Mouse (Mus musculus) neural tube, embryonic 14.5 days (tissue): ENCODE measurements at regions not wholly inside any gene's neighbourhood (a gene's known extent, or its start where the extent isn't known, plus 50 kb on each side); places are given as distances from the start of the nearest gene placed in this dataset.

Experiments
- ATAC-seq: fragments of 200-750 bp; cut with Nextera tagmentation; 2 replicates; pipeline ENCODE4 v1.8.0; 2017; ENCODE audit warnings: low read depth, mild to moderate bottlenecking, moderate TSS enrichment, moderate library complexity
- H3K27ac ChIP-seq: fragments of 300-500 bp; sonication (generic); 2 replicates; pipeline ENCODE4 v1.5.1; 2014; ENCODE audit warnings: low read depth, mild to moderate bottlenecking, control low read depth, low read length, moderate library complexity, mixed read lengths
- H3K27me3 ChIP-seq: fragments of 300-500 bp; sonication (generic); 2 replicates; pipeline ENCODE4 v1.6.1; 2014; ENCODE audit warnings: low read length; ENCODE audit not compliant: control insufficient read depth, insufficient read depth
- H3K36me3 ChIP-seq: fragments of 300-500 bp; sonication (generic); 2 replicates; pipeline ENCODE4 v1.6.1; 2014; ENCODE audit warnings: low read length, mixed read lengths; ENCODE audit not compliant: control insufficient read depth, insufficient read depth
- H3K4me1 ChIP-seq: fragments of 300-500 bp; sonication (generic); 2 replicates; pipeline ENCODE4 v1.6.1; 2014; ENCODE audit warnings: low read length; ENCODE audit not compliant: control insufficient read depth, insufficient read depth
- H3K4me2 ChIP-seq: fragments of 300-500 bp; sonication (generic); 2 replicates; pipeline ENCODE4 v1.6.1; 2014; ENCODE audit warnings: mild to moderate bottlenecking, low read depth, low read length, control low read depth
- H3K4me3 ChIP-seq: fragments of 300-500 bp; sonication (generic); 2 replicates; pipeline ENCODE4 v1.5.1; 2014; ENCODE audit warnings: low read depth, low read length, control low read depth, mixed read lengths
- H3K9ac ChIP-seq: fragments of 300-500 bp; sonication (generic); replicated peaks from 2 replicates; pipeline ENCODE4 v1.6.1; 2014; ENCODE audit warnings: low read depth, mild to moderate bottlenecking, control low read depth, low read length, mixed read lengths
- H3K9me3 ChIP-seq: fragments of 300-500 bp; sonication (generic); 2 replicates; pipeline ENCODE4 v1.6.1; 2016; ENCODE audit warnings: low read length; ENCODE audit not compliant: control insufficient read depth
- WGBS: fragments of 180-500 bp; shearing (Covaris S2); extraction: QIAGEN DNeasy Blood & Tissue Kit; methylation state at CpG from one replicate; pipeline ENCODE4 v1.1.7; 2014; 5-methylcytosine and 5-hydroxymethylcytosine counted together

- Histone ChIP-seq H3K4me1 (no peaks in the 10 kb centered on the region), H3K9ac (no peak overlapping the region), H3K9me3 (no peaks in the 10 kb centered on the region), H3K4me3 (no peak overlapping the region), H3K4me2 (no peak overlapping the region), H3K36me3 (no peaks in the 10 kb centered on the region), H3K27me3 (no peaks in the 10 kb centered on the region), H3K27ac (no peak overlapping the region)
- 88% methylated on average over 3 of the region's 3 CpGs for WGBS
- ATAC-seq, result no peak
Observed at GRCm38 (mm10) chr16:93046221-93046620, 220.3 kb upstream of the Runx1 start.

DNA sequence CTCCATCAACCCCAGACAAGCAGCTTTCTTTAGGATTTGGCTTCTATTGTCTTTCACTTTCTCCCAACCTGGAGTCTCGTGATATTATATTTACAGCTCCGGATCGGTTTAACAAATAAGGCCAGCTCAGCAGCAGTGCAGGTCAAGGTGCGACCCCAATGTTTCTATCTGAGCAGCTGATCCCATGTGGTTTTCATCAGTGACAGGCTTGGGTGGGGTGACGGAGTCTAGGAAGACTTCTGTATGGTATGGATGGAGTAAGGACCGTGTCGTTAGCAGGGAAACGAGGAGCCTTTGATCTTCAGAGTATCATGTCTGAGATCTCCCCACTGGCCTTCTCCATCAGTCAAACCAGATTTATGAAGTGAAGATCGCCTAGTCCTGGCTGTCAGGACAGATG, 217.4 kb upstream of the Runx1 start:
- Histone ChIP-seq H3K27ac (no peak overlapping the region), H3K4me2 (no peak overlapping the region), H3K27me3 (no peaks in the 10 kb centered on the region), H3K36me3 (no peaks in the 10 kb centered on the region), H3K9ac (no peak overlapping the region), H3K9me3 (no peaks in the 10 kb centered on the region), H3K4me1 (no peaks in the 10 kb centered on the region), H3K4me3 (no peak overlapping the region)
- 69% methylated on average over 9 of the region's 9 CpGs for WGBS
- no peak for ATAC-seq

DNA sequence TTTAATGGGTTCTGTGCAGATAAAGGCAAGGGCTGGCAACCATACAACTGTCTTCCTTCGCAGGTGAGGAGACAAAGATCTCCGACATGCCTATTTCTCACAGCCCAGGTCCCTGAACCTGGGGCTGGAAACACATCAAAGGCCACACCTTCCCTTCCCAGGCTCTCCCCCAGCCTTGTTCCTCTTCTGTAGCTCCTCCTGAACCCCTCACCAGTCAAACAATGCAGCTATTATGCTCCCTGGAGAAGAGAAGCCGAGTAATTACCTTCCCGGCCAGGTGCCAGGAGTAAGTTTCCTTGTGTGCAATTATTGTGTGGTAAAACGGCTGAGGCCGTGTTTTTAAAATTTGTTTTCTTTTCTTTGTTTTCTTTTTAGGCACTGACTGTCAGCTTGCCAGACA, 217.0 kb upstream of the Runx1 start:
- Histone ChIP-seq H3K4me1 (no peaks in the 10 kb centered on the region), H3K9me3 (no peaks in the 10 kb centered on the region), H3K27me3 (no peaks in the 10 kb centered on the region), H3K36me3 (no peaks in the 10 kb centered on the region), H3K4me2 (no peak overlapping the region), H3K9ac (no peak overlapping the region), H3K4me3 (no peak overlapping the region), H3K27ac (no peak overlapping the region)
- WGBS, result 39% methylated on average over 6 of the region's 6 CpGs
- ATAC-seq, result no peak

DNA sequence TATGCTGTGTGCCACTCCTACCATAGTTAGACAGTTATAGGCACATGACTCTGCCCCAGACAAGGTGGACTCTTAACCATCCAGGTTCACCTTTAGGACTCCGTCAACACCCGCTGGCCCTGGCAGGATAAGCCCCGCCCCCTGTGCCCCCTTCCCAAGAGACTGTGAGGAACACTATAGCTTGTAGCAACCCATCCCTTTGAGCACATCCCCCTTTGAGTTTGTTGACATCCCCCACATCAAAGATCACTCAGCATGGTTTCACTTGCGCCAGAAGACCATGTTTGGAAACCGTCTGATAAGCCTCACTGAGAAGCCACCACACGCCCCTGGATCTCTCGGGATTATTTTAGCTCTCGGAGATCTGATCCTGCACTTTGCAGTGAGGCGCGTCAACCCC, 216.5 kb upstream of the Runx1 start:
- ATAC-seq, result no peak
- WGBS, result 79% methylated on average over 10 of the region's 10 CpGs
- H3K27me3 ChIP-seq, result no peaks in the 10 kb centered on the region
- no peak overlapping the region for H3K27ac ChIP-seq
- no peaks in the 10 kb centered on the region for H3K36me3 ChIP-seq
- no peak overlapping the region for H3K4me3 ChIP-seq
- H3K9ac ChIP-seq, result no peak overlapping the region
- H3K4me2 ChIP-seq, result no peak overlapping the region
- no peaks in the 10 kb centered on the region for H3K4me1 ChIP-seq
- H3K9me3 ChIP-seq, result no peaks in the 10 kb centered on the region

DNA sequence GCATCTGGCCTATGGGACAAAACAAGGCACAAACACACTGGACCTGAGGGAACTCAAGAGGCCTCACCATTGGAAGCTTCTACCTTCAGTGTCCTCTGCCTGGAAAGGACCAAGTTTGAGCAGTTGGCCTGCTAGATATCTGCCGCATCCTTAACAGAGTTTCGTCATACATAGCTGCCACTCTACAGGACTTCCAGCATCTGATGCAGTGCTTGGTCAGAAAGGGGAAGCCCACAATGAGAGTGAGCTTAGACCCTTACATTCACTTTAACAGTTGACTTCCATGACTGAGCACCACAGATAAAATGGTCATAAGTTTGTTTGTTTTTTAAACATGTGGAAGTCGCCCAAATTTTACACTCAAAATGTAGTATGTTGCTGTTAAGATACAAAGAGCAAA, 215.9 kb upstream of the Runx1 start:
- Histone ChIP-seq H3K4me1 (no peaks in the 10 kb centered on the region), H3K36me3 (no peaks in the 10 kb centered on the region), H3K4me2 (no peak overlapping the region), H3K27ac (no peak overlapping the region), H3K4me3 (no peak overlapping the region), H3K9me3 (no peaks in the 10 kb centered on the region), H3K27me3 (no peaks in the 10 kb centered on the region), H3K9ac (no peak overlapping the region)
- WGBS, result 94% methylated on average over 3 of the region's 3 CpGs
- ATAC-seq, result no peak

- ATAC-seq, result no peak
- H3K4me3 ChIP-seq, result no peak overlapping the region
- H3K4me2 ChIP-seq, result no peak overlapping the region
- no peaks in the 10 kb centered on the region for H3K9me3 ChIP-seq
- no peak overlapping the region for H3K9ac ChIP-seq
- no peaks in the 10 kb centered on the region for H3K36me3 ChIP-seq
- H3K4me1 ChIP-seq, result no peaks in the 10 kb centered on the region
- no peak overlapping the region for H3K27ac ChIP-seq
- no peaks in the 10 kb centered on the region for H3K27me3 ChIP-seq
Observed at GRCm38 (mm10) chr16:93041399-93041798, 215.4 kb upstream of the Runx1 start.

GRCm38 (mm10) chr16:93035626-93036025, 209.7 kb upstream of the Runx1 start:
- no peak for ATAC-seq
- 91% methylated on average over 9 of the region's 9 CpGs for WGBS
- H3K9me3 ChIP-seq, result no peaks in the 10 kb centered on the region
- H3K27me3 ChIP-seq, result no peaks in the 10 kb centered on the region
- H3K36me3 ChIP-seq, result no peaks in the 10 kb centered on the region
- no peak overlapping the region for H3K4me3 ChIP-seq
- H3K9ac ChIP-seq, result no peak overlapping the region
- H3K27ac ChIP-seq, result no peak overlapping the region
- H3K4me1 ChIP-seq, result no peaks in the 10 kb centered on the region
- no peak overlapping the region for H3K4me2 ChIP-seq

DNA sequence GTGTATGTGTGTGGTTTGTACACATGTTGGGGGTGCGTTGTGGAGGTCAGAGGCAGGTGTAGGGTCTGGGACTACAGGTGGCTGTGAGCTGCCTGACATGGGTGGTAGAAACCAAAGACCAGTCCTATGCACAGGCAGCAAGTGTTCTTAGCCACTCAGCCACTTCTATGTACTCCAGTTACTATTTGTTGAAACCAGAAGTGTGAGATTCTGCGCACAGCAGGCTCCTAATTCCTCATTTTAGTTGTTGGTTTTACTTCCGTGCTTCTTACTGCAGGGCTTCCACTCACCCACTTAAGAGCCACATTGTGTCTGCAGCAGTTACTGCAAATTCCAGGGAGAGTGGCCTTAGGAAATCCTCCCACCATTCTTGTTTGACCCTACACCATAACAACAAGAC, 208.0 kb upstream of the Runx1 start:
- 80% methylated on average over 3 of the region's 3 CpGs for WGBS
- H3K27ac ChIP-seq, result no peak overlapping the region
- no peaks in the 10 kb centered on the region for H3K36me3 ChIP-seq
- H3K4me1 ChIP-seq, result no peaks in the 10 kb centered on the region
- no peak for ATAC-seq
- no peaks in the 10 kb centered on the region for H3K9me3 ChIP-seq
- H3K4me3 ChIP-seq, result no peak overlapping the region
- no peak overlapping the region for H3K9ac ChIP-seq
- no peak overlapping the region for H3K4me2 ChIP-seq
- no peaks in the 10 kb centered on the region for H3K27me3 ChIP-seq

DNA sequence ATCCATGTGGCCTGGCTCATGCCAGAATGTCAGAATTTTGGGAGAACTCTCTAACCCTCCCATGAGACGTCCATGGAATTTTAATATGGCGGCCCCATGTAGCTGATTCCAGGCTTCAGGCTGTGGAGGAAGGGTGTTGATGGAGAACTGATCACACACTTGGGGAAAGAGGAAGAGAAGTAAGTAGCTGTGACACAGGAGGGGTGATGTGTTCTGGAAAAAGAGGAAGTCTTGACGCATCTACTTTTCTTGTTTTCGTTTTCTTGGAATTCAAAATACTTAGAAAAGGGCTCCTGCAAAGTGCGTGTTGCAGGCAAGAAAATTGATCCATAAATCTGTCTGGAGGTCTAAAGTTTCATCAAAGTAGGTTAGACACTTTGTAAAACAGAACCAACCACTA, 205.7 kb upstream of the Runx1 start:
- ATAC-seq, result no peak

DNA sequence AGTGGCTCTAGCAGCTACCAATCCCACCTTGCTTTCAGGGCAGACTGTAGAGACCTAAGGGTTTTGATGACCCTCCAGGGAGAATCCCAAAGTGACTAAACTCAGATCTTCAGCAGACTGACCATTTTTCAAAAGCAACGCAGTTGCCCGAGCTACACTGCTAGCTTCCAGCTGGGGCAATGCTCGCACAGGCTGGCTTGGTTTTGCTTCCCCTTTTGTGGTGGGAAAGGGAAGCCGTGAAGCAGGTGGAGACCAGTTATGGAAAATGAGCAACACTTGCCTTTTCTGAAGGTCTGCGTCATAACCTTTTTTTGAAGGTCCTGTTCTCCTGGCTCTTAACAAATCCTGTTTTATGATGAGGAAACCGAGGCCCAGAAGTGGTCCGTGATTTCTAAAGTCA, 202.7 kb upstream of the Runx1 start:
- Histone ChIP-seq H3K36me3 (no peaks in the 10 kb centered on the region), H3K27me3 (no peaks in the 10 kb centered on the region), H3K27ac (no peak overlapping the region), H3K9ac (no peak overlapping the region), H3K4me1 (no peaks in the 10 kb centered on the region), H3K9me3 (no peaks in the 10 kb centered on the region), H3K4me3 (no peak overlapping the region), H3K4me2 (no peak overlapping the region)
- no peak for ATAC-seq
- WGBS, result 79% methylated on average over 7 of the region's 7 CpGs

More for the DNA sequence above, 205.7 kb upstream of the Runx1 start:
- Histone ChIP-seq H3K4me3 (no peak overlapping the region), H3K4me1 (no peaks in the 10 kb centered on the region), H3K27me3 (no peaks in the 10 kb centered on the region), H3K9ac (no peak overlapping the region), H3K4me2 (no peak overlapping the region), H3K9me3 (no peaks in the 10 kb centered on the region), H3K27ac (no peak overlapping the region), H3K36me3 (no peaks in the 10 kb centered on the region)
- 85% methylated on average over 5 of the region's 5 CpGs for WGBS
